Mouse (Mus musculus): ENCODE measurements around the gene Nfic. TPM values are rescaled to one million over a fixed set of nuclear protein-coding genes. Genes with fewer than 3 reads are reported as not detected.

Nfic gene
- total and polyA plus RNA-seq, 3 experiments = 2.0 to 9.7 TPM; not detected in 1

- Histone ChIP-seq H3K4me1 (ENCODE audit: control insufficient read depth in 1 of 2, insufficient read depth in 2 of 2, low read length in 2 of 2) (peaks cover 3 to 23% of the 10 kb centered on the region in 2 experiments), H3K79me2 (ENCODE audit: control insufficient read depth, insufficient read depth, low read length, poor library complexity) (no peaks in the 10 kb centered on the region), H3K27ac (ENCODE audit: control insufficient read depth, low read depth, low read length) (no peak overlapping the region), H3K4me3 (ENCODE audit: control insufficient read depth in 1 of 2, insufficient read depth in 1 of 2, low read depth in 2 of 2, low read length in 2 of 2) (no peak overlapping the region), H3K9me3 (replicated peaks; ENCODE audit: insufficient read depth, low read length) (no peaks in the 10 kb centered on the region), H3K36me3 (ENCODE audit: control insufficient read depth in 1 of 2, insufficient read depth in 2 of 2, low read length in 2 of 2) (peaks cover 0 to 3% of the 10 kb centered on the region in 2 experiments; a peak in 2 of 4 replicates), H3K27me3 (ENCODE audit: control insufficient read depth in 1 of 2, insufficient read depth in 2 of 2, low read length in 2 of 2) (peaks cover 0 to 2% of the 10 kb centered on the region in 2 experiments; a peak in 2 of 4 replicates), H3K9ac (ENCODE audit: control insufficient read depth, low read depth, low read length, poor library complexity, severe bottlenecking) (no peak overlapping the region)
- no peak for TF ChIP-seq EP300 (IDR thresholded peaks at IDR 0.05; ENCODE audit: low read depth in 1 of 2, low read length in 2 of 2)
- TF ChIP-seq ZC3H11A (IDR thresholded peaks at IDR 0.05; ENCODE audit: low read depth, low read length) = no peak
- DNase-seq (ENCODE audit: low read depth, low spot score) = no peak
These were observed 2.2 kb upstream of the Nfic start for GRCm38 (mm10) chr10:81457624-81458023.

GRCm38 (mm10) chr10:81456983-81457563 lies 1.6 kb upstream of the Nfic start:
- H3K79me2 ChIP-seq (ENCODE audit: control insufficient read depth, insufficient read depth, low read length, poor library complexity) = no peaks in the 10 kb centered on the region
- TF ChIP-seq TBP (IDR thresholded peaks at IDR 0.05; ENCODE audit: low read depth, low read length) (no peak), MAZ (IDR thresholded peaks at IDR 0.05; ENCODE audit: low read depth, low read length) (0 out of 2 replicates have a peak, but pooled peaks have one; percentile 29), EP300 (IDR thresholded peaks at IDR 0.05; ENCODE audit: low read depth in 1 of 2, low read length in 2 of 2) (peak in 1 of 2 experiments; percentile 43; a peak in 1 of 4 replicates), TCF12 (IDR thresholded peaks at IDR 0.05; ENCODE audit: low read depth, low read length) (no peak), TAL1 (IDR thresholded peaks at IDR 0.05; ENCODE audit: low read length) (no peak), POLR2AphosphoS5 (IDR thresholded peaks at IDR 0.05; ENCODE audit: borderline replicate concordance, low read depth, low read length) (no peak), ETS1 (IDR thresholded peaks at IDR 0.05; ENCODE audit: low read depth, low read length) (no peak), RCOR1 (IDR thresholded peaks at IDR 0.05; ENCODE audit: low read depth, low read length) (no peak), POLR2A (IDR thresholded peaks at IDR 0.05; ENCODE audit: control insufficient read depth in 1 of 2, insufficient read depth in 1 of 2, low read depth in 1 of 2, low read length in 2 of 2, poor library complexity in 1 of 2) (no peak)
- H3K4me3 ChIP-seq (ENCODE audit: control insufficient read depth in 1 of 2, insufficient read depth in 1 of 2, low read depth in 2 of 2, low read length in 2 of 2) = no peak overlapping the region
- H3K27me3 ChIP-seq (ENCODE audit: control insufficient read depth in 1 of 2, insufficient read depth in 2 of 2, low read length in 2 of 2) = peaks cover 0 to 2% of the 10 kb centered on the region in 2 experiments; a peak in 2 of 4 replicates
- no peaks in the 10 kb centered on the region for H3K9me3 ChIP-seq (replicated peaks; ENCODE audit: insufficient read depth, low read length)
- H3K9ac ChIP-seq (ENCODE audit: control insufficient read depth, low read depth, low read length, poor library complexity, severe bottlenecking) = no peak overlapping the region
- peaks cover 3 to 19% of the 10 kb centered on the region in 2 experiments for H3K4me1 ChIP-seq (ENCODE audit: control insufficient read depth in 1 of 2, insufficient read depth in 2 of 2, low read length in 2 of 2)
- no peak overlapping the region for H3K27ac ChIP-seq (ENCODE audit: control insufficient read depth, low read depth, low read length)
- peak; percentile 56 for DNase-seq (ENCODE audit: low read depth, low spot score)
- H3K36me3 ChIP-seq (ENCODE audit: control insufficient read depth in 1 of 2, insufficient read depth in 2 of 2, low read length in 2 of 2) = peaks cover 0 to 3% of the 10 kb centered on the region in 2 experiments; a peak in 2 of 4 replicates

- Histone ChIP-seq H3K4me1 (ENCODE audit: control insufficient read depth in 1 of 2, insufficient read depth in 2 of 2, low read length in 2 of 2) (peaks cover 0 to 10% of the 10 kb centered on the region in 2 experiments; a peak in 3 of 4 replicates), H3K79me2 (ENCODE audit: control insufficient read depth, insufficient read depth, low read length, poor library complexity) (no peaks in the 10 kb centered on the region), H3K9ac (ENCODE audit: control insufficient read depth, low read depth, low read length, poor library complexity, severe bottlenecking) (no peak overlapping the region), H3K27ac (ENCODE audit: control insufficient read depth, low read depth, low read length) (no peak overlapping the region), H3K36me3 (ENCODE audit: control insufficient read depth in 1 of 2, insufficient read depth in 2 of 2, low read length in 2 of 2) (no peaks in the 10 kb centered on the region), H3K27me3 (ENCODE audit: control insufficient read depth in 1 of 2, insufficient read depth in 2 of 2, low read length in 2 of 2) (peaks cover 3% of the 10 kb centered on the region in 2 experiments; a peak in 3 of 4 replicates), H3K9me3 (replicated peaks; ENCODE audit: insufficient read depth, low read length) (no peaks in the 10 kb centered on the region), H3K4me3 (ENCODE audit: control insufficient read depth in 1 of 2, insufficient read depth in 1 of 2, low read depth in 2 of 2, low read length in 2 of 2) (no peak overlapping the region)
- no peak for DNase-seq (ENCODE audit: low read depth, low spot score)
- TF ChIP-seq ELF1 (IDR thresholded peaks at IDR 0.05; ENCODE audit: low read depth, low read length) (no peak), MEF2A (IDR thresholded peaks at IDR 0.05; ENCODE audit: extremely low read depth, insufficient replicate concordance, low read depth, low read length, poor library complexity, severe bottlenecking) (no peak), ZC3H11A (IDR thresholded peaks at IDR 0.05; ENCODE audit: low read depth, low read length) (no peak), SMC3 (IDR thresholded peaks at IDR 0.05; ENCODE audit: low read depth, low read length) (no peak), USF1 (IDR thresholded peaks at IDR 0.05; ENCODE audit: low read depth, low read length) (no peak)
These were observed 1.3 kb downstream of the Nfic start for GRCm38 (mm10) chr10:81454106-81454505.

All from MEL (cell line).